Mouse (Mus musculus) liver, embryonic 12.5 days (tissue): ENCODE results near the gene Gbf1. TPM values are rescaled to one million over a fixed set of nuclear protein-coding genes. Genes with fewer than 3 reads are reported as not detected.
A peak's percentile ranks its signal among the peaks of the same experiment; 100 is the strongest.

Source experiments
- ATAC-seq: fragments of 200-750 bp; cut with Nextera tagmentation; 2 replicates; pipeline ENCODE4 v1.8.0; 2017; ENCODE audit warnings: moderate number of reproducible peaks, mild to moderate bottlenecking, moderate library complexity
- H3K27ac ChIP-seq: fragments of 300-500 bp; sonication (generic); 2 replicates; pipeline ENCODE4 v1.5.1; 2016; ENCODE audit warnings: mild to moderate bottlenecking
- H3K27me3 ChIP-seq: fragments of 300-500 bp; sonication (generic); replicated peaks from 2 replicates; pipeline ENCODE4 v1.6.1; 2016; ENCODE audit warnings: mild to moderate bottlenecking, moderate library complexity
- H3K36me3 ChIP-seq: fragments of 300-500 bp; sonication (generic); 2 replicates; pipeline ENCODE4 v1.6.1; 2016; ENCODE audit warnings: mild to moderate bottlenecking, moderate library complexity
- H3K4me1 ChIP-seq: fragments of 300-500 bp; sonication (generic); 2 replicates; pipeline ENCODE4 v1.6.1; 2016
- H3K4me2 ChIP-seq: fragments of 300-500 bp; sonication (generic); 2 replicates; pipeline ENCODE4 v1.6.1; 2016; ENCODE audit warnings: mild to moderate bottlenecking, moderate library complexity
- H3K4me3 ChIP-seq: fragments of 300-500 bp; sonication (generic); 2 replicates; pipeline ENCODE4 v1.5.1; 2016; ENCODE audit warnings: mild to moderate bottlenecking, moderate library complexity
- H3K9ac ChIP-seq: fragments of 300-500 bp; sonication (generic); 2 replicates; pipeline ENCODE4 v1.6.1; 2016; ENCODE audit warnings: mild to moderate bottlenecking, moderate library complexity
- H3K9me3 ChIP-seq: fragments of 300-500 bp; sonication (generic); replicated peaks from 2 replicates; pipeline ENCODE4 v1.6.1; 2016; ENCODE audit warnings: mild to moderate bottlenecking, moderate library complexity
- WGBS: fragments of 180-500 bp; shearing (Covaris S2); methylation state at CpG from one replicate; pipeline ENCODE4 v1.1.7; 2016; ENCODE audit not compliant: insufficient replicate concordance; 5-methylcytosine and 5-hydroxymethylcytosine counted together
- polyA plus RNA-seq: library from polyadenylated mRNA; unstranded; fragments of >200 nt; fragmentation: Nextera tagmentation; extraction: Ambion mirVana; gene quantifications from 2 replicates; pipeline ENCODE4 v1.2.1, GENCODE M21; 2016

Gbf1 gene
- polyA plus RNA-seq, 1 experiment from 2014 or later = 30.6 TPM

DNA sequence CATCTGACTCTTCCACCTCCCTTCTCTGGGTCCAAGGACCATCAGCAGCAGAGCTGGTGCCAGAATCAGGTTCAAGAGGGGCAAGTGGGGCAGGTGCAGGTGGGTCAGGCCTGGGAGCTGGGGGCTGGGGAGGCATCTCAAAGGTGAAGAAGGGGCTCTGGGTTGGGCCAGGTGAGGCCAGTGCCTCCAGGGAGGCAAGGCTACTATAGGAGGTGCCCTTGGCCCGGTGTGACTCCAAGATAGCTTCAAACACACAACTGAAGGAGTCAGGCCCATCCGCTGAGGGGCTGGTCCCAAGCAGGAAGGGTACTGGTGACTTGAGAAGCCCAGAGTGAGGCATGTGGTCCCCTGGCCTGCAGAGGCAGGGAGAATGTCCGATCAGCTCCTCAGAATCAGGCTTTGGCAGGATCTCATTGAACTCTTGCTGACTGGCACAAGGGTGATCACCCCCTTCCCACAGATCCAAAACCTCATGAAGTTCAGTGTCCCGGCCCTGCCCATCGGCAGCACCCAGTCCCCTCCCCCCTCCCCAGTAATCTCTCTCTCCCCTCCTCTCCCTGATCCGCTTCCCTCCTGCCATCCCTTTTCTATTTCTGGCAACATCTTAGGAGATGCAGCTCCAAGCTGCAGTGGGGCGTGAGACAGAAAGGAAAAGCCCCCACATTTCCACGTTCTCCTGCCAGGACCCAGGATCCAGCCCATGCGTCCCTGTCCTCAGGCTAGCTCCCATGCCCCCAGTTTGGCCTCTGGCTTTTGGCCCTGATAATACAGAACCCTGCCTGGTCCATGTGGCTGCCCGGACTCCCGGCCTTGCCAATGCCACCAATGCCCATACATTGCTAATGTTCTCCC, 170.1 kb downstream of the Gbf1 start:
- peaks cover 34% of the 10 kb centered on the region for H3K4me1 ChIP-seq
- no peak overlapping the region for H3K4me3 ChIP-seq
- no peaks in the 10 kb centered on the region for H3K36me3 ChIP-seq
- H3K9me3 ChIP-seq = no peaks in the 10 kb centered on the region
- no peak for ATAC-seq
- WGBS = 48% methylated on average over 11 of the region's 11 CpGs
- no peak overlapping the region for H3K27ac ChIP-seq
- peaks cover 100% of the 10 kb centered on the region for H3K27me3 ChIP-seq
- no peak overlapping the region for H3K9ac ChIP-seq
- no peak overlapping the region for H3K4me2 ChIP-seq

DNA sequence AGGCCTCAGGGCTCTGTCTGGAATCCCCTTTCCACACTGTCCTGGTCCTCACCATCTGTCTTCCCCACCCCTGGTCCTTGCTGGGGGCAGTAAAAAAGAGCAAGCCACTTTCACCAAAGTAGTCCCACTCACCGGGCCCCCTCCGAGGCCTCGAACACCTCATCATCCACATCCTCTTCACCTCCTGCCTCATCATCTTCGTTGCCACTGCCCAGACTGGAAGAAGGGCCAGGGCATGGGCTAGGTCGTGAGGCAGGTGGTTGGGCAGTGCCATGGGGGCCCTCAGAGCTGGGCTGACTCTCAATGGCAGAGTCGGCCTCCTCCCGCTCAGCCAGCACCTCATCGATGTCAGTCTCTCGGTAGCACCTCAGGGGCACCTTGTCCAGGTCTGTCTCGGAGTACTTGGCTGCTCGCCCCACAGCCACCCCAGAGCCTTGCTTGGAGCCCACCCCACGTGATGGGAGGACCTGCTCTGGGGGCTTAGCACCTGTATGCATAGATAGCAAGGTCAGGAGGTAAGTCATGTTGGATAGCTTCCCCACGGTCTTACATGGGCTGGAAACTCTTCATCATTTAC, 170.8 kb downstream of the Gbf1 start:
- peaks cover 33% of the 10 kb centered on the region for H3K4me1 ChIP-seq
- WGBS = 58% methylated on average over 13 of the region's 13 CpGs
- no peaks in the 10 kb centered on the region for H3K9me3 ChIP-seq
- no peaks in the 10 kb centered on the region for H3K36me3 ChIP-seq
- H3K27ac ChIP-seq = no peak overlapping the region
- peaks cover 96% of the 10 kb centered on the region for H3K27me3 ChIP-seq
- no peak for ATAC-seq
- no peak overlapping the region for H3K4me2 ChIP-seq
- H3K9ac ChIP-seq = no peak overlapping the region
- no peak overlapping the region for H3K4me3 ChIP-seq

DNA sequence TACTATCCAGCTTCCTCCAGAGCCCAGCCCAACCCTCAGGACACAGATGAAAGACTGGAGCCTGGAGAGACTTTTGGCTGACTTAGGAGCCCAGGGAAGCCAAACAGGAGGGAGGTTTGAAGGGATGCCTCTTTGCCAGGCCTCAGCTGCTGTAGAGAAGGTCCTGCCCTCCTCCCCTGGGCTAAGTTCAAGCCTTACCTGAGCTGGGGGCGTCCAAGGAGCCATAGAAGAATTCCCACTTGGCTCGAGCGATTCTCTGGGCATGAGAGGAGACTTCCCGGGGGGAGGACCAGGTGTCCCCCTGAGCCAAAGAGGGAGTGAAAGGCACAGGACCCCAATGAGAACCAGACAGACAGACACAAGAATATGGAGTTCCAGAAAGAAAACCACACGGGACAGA, 171.4 kb downstream of the Gbf1 start:
- Histone ChIP-seq H3K9ac (no peak overlapping the region), H3K4me2 (no peak overlapping the region), H3K4me3 (no peak overlapping the region), H3K36me3 (no peaks in the 10 kb centered on the region), H3K27me3 (peaks cover 90% of the 10 kb centered on the region), H3K27ac (no peak overlapping the region), H3K9me3 (no peaks in the 10 kb centered on the region), H3K4me1 (peaks cover 29% of the 10 kb centered on the region)
- ATAC-seq = no peak
- 59% methylated on average over 5 of the region's 5 CpGs for WGBS

DNA sequence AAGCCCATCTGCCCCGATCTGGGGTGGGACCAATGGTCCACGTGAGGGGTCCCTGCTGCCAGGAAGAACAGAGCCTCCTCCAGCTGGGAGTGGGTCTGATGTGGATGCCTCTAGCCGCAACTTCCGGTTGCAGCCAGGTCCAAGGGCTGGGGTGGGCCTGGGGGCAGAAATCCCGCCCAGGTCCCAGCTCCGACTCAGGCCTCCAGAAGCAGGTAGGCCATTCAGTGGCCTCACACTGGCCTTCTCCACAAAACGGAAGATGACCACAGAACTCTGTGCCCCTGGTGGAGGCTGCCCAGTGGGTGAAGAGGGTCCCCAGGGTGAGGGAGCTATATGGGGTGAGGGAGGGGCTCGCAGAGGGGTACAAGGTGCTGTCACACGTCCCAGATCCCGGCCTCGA, 172.1 kb downstream of the Gbf1 start:
- peaks cover 90% of the 10 kb centered on the region for H3K27me3 ChIP-seq
- H3K9ac ChIP-seq = no peak overlapping the region
- no peaks in the 10 kb centered on the region for H3K36me3 ChIP-seq
- peaks cover 29% of the 10 kb centered on the region for H3K4me1 ChIP-seq
- ATAC-seq = no peak
- H3K9me3 ChIP-seq = no peaks in the 10 kb centered on the region
- H3K27ac ChIP-seq = no peak overlapping the region
- H3K4me2 ChIP-seq = no peak overlapping the region
- no peak overlapping the region for H3K4me3 ChIP-seq
- WGBS = 41% methylated on average over 11 of the region's 11 CpGs

DNA sequence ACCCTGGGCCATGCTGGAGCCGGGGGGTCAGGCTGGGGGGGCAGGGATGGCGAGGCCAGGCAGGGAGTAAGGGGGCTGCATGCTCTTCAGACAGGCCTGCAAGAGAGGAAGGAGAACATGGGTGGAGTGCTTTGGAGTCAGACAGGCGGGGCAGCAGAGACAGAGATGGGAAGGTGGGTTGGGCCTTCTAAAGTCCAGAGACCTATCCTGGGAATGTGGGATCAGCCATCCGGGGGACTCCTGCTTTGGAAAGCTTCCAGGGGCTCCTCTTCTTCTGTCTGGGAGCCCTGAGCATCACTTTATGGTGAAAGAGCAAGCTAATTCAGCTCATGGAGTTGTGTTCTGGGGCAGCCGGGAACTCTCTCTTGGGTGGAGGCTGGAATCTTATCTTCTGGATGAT, 172.6 kb downstream of the Gbf1 start:
- H3K4me2 ChIP-seq = no peak overlapping the region
- H3K36me3 ChIP-seq = no peaks in the 10 kb centered on the region
- H3K9ac ChIP-seq = no peak overlapping the region
- ATAC-seq = no peak
- 39% methylated on average over 5 of the region's 5 CpGs for WGBS
- peaks cover 32% of the 10 kb centered on the region for H3K4me1 ChIP-seq
- H3K4me3 ChIP-seq = no peak overlapping the region
- H3K9me3 ChIP-seq = no peaks in the 10 kb centered on the region
- peaks cover 85% of the 10 kb centered on the region for H3K27me3 ChIP-seq
- no peak overlapping the region for H3K27ac ChIP-seq

DNA sequence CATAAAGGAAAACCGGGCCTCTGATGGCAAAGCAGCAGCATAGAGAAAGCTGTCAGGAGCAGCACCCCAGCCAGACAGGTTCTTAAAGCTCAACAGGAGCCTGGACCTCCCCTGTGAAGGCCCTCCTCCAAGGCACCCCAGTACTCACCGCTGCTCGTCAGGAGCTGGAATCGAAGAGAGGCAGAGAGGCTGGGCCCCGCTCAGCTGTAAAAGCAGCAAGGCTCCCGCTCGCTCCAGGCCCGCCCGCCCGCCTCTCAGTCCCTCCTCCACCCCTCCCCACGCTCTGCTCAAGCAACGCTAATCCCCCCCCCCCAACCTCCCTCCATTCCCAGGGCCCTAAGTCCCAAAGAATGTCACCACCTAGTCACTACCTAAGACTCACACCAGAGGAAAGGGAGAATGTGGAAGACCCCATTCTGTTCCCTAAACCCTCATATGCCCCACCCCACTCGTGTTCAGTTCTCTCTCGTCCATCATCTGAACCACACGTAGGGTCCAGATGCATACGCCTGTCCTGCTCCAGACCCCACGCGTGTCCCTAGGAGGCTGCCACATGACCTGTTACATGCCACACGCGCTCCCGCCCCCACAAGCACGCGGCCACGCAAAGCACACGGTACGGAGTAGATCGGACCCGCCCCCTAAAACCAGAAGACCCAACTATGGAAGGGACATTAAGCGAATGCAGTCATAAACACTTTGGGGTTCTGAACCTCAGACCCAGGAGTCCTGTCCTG, 173.9 kb downstream of the Gbf1 start:
- H3K4me1 ChIP-seq = peaks cover 42% of the 10 kb centered on the region
- H3K9me3 ChIP-seq = no peaks in the 10 kb centered on the region
- no peak overlapping the region for H3K9ac ChIP-seq
- 9% methylated on average over 29 of the region's 29 CpGs for WGBS
- no peak overlapping the region for H3K27ac ChIP-seq
- H3K4me3 ChIP-seq = peak overlapping the region; percentile 78; the same call in 1 of the 2 replicates
- H3K36me3 ChIP-seq = peaks cover 11% of the 10 kb centered on the region
- H3K27me3 ChIP-seq = peaks cover 72% of the 10 kb centered on the region
- H3K4me2 ChIP-seq = peak overlapping the region; percentile 100
- ATAC-seq = no peak

DNA sequence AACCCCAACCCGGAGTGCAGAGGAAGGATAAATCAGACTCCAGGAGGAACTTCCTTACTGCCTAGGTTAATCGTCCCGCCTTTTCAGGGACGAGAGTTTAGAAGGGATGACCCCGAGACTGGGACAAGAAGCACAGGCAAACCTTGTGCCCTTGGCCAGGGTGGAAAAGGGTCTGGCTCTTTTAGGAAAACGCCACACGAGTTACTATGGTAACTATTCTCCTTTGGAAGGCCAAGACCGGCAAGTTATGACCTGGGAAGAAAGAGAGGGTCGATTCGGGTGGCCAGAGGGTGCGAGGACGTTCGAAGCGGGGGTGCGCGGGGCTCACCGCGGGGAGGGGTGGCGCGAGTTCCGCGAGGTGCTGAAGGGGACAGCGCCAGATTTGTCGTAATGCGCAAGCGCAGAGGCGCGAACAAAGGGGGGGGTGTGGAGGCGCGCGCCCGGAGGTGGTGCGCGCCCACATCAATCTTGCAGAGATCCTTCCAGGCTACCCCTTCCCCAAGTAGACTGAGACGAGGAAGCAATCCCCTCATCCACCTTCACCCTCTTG, 174.5 kb downstream of the Gbf1 start, which contains the start of gene Psd:
Psd (minus strand) TSS at position 401 of the 550 bp plus-strand sequence.
- 1% methylated on average over 35 of the region's 35 CpGs for WGBS
- Histone ChIP-seq H3K9me3 (no peaks in the 10 kb centered on the region), H3K27me3 (peaks cover 66% of the 10 kb centered on the region), H3K27ac (peak within 1 kb of the TSS; percentile 90), H3K4me2 (peak within 1 kb of the TSS; percentile 100), H3K4me1 (peaks cover 42% of the 10 kb centered on the region), H3K36me3 (peaks cover 18% of the 10 kb centered on the region), H3K9ac (peak within 1 kb of the TSS; percentile 82), H3K4me3 (peak within 1 kb of the TSS; percentile 78)
- no peak for ATAC-seq

DNA sequence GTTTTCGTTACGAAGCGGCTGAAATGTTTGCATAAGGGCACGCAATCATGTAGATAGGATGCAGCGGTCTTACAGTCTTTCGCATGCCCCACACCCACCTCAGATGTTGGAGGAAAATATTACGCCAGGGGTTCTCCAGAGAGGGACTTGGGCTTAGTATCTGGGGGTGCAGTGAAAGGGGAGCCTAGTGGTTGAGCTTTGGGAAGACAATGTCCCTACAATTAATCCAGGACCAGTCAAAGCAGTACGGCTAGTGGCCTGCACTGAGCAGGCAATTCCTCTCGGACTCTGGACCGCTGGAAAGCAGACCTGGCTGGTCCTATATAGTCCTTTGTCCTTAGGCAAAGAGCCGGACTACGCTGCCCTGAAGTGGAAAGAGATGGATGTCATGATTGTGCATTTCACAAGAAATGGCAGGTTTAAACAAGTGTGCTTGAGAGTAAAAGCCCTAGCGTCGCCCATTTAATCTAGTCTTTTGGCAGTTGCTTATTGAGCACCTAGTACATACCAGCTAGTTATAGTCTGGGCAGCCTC, 175.3 kb downstream of the Gbf1 start:
- no peaks in the 10 kb centered on the region for H3K9me3 ChIP-seq
- WGBS = 24% methylated on average over 14 of the region's 14 CpGs
- H3K27me3 ChIP-seq = peaks cover 58% of the 10 kb centered on the region
- peak overlapping the region; percentile 82 for H3K9ac ChIP-seq
- peak overlapping the region; percentile 78 for H3K4me3 ChIP-seq
- peak overlapping the region; percentile 100 for H3K4me2 ChIP-seq
- peak overlapping the region; percentile 90 for H3K27ac ChIP-seq
- no peak for ATAC-seq
- H3K4me1 ChIP-seq = peaks cover 42% of the 10 kb centered on the region
- H3K36me3 ChIP-seq = peaks cover 26% of the 10 kb centered on the region

DNA sequence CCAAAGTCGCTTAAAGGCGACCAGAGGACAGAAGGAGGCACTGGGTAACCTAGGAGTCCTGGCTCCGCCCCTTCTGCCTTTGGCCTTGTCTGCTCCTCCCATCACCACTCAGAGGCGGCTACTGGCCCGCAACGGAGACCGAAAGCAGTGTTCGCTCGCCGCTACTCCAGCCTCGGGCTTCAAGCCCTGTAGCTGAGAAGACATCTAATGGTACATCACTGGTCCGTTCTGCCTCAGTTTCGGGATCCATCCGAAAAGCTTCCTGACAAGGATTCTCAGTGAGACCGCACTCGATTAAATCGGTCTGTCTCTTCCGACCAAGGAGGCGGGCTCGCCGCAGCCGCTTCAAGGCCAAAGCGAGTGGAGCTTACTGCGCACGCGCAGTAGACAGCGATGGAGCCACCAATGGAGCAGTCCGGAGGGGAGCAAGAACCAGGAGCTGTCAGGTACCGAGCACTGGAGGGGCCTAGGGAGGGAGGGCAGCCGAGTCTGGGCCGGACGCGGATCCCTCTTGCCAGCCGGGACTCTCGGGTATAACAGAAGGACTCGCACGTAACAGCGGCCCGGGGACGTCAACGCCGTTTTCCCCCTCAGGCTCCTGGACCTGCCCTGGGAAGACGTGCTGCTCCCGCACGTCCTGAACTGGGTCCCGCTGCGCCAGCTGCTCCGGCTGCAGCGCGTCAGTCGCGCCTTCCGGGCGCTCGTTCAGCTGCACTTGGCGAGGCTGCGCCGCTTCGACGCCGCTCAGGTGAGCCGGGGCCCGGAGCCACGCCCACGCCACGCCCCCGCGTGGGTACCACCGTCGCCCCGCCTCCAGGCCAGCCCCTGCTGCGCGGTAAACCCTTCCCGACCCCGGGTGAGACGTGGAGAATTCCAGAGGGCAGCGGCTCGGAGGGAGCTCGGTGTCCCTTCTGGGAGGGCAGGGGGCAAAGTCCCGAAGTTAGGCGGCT, 176.0 kb downstream of the Gbf1 start, which contains the start of gene Fbxl15:
Fbxl15 (plus strand) TSS at position 104 of the 950 bp plus-strand sequence.
- peaks cover 27% of the 10 kb centered on the region for H3K36me3 ChIP-seq
- H3K4me1 ChIP-seq = peaks cover 42% of the 10 kb centered on the region
- peak within 1 kb of the TSS; percentile 90 for H3K27ac ChIP-seq
- H3K9me3 ChIP-seq = no peaks in the 10 kb centered on the region
- peak within 1 kb of the TSS; percentile 100 for H3K4me2 ChIP-seq
- WGBS = under 1% methylated on average over 81 of the region's 81 CpGs
- H3K4me3 ChIP-seq = peak within 1 kb of the TSS; percentile 78
- peak within 1 kb of the TSS; percentile 82 for H3K9ac ChIP-seq
- peaks cover 51% of the 10 kb centered on the region for H3K27me3 ChIP-seq
- ATAC-seq = peak; percentile 89

DNA sequence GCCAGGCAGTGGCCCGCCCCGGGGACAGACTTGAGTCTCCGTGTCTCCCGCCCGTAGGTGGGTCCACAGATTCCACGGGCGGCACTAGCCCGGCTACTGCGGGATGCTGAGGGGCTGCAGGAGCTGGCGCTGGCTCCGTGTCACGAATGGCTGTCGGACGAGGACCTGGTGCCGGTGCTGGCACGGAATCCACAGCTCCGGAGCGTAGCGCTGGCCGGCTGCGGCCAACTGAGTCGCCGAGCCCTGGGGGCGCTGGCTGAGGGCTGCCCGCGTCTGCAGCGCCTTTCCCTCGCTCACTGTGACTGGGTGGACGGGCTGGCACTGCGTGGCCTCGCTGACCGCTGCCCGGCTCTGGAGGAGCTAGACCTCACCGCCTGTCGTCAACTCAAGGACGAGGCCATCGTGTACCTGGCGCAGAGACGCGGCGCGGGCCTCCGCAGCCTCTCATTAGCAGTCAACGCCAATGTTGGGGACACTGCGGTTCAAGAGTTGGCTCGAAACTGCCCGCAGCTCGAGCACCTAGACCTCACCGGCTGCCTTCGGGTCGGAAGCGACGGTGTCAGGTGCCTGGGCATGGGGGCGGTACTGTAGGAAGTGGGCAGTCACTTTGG, 176.8 kb downstream of the Gbf1 start:
- Histone ChIP-seq H3K9ac (peak overlapping the region; percentile 82), H3K4me1 (peaks cover 42% of the 10 kb centered on the region), H3K4me2 (peak overlapping the region; percentile 100), H3K27ac (peak overlapping the region; percentile 90), H3K27me3 (peaks cover 43% of the 10 kb centered on the region), H3K9me3 (no peaks in the 10 kb centered on the region), H3K4me3 (peak overlapping the region; percentile 78), H3K36me3 (peaks cover 27% of the 10 kb centered on the region)
- ATAC-seq = no peak
- 5% methylated on average over 54 of the region's 54 CpGs for WGBS
